8 mouse cellular contexts compared by ENCODE assay signal in the genomic region with DNA sequence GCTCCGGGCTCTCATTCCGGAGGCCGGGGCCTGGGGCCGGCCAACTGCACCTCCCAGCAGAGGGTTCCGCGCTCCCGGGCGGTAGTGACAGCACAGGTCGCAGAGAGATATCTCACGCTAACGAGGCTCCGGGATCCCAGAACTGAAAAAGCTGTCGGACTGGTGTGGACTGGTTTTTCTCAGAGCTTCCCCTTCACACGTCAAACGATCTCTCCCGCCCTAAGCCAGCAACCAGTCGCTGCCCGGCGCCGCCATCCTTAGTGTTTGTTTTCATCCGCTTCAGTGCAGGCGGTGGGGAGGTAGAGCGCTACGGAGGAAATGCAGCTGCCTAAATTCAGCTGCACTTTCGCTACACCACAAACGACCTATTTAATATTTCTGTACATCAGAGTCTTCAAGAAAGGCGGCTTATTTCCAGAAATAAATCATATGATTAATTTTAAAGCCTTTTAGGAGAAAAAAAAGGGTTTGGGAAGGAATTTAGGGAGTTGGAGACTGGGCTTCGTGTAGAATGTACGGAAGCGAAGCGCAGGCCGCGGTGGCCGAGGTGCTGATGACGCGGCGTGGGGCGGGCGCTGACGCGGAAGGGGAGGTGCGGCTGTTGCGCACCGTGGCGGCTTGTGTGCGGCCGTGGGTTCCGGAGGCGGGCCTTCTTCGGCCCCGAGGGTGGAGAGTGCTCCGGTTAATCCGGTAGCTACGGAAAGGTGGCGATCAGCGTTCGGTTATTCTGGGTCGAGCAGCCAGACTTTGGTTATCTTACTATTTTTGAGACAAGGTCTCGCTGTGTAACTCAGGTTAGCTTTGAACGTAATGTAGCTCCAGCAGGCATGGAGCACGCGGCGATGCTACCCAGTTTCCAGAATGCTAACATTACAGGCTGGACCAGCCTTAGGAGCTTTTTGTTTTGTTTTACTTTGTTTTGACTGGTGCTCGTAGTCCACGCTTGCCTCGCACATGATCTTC. TPM values are rescaled to one million over a fixed set of nuclear protein-coding genes. Genes with fewer than 3 reads are reported as not detected.
DNase-seq lines count a peak whose midpoint lies in the region; ATAC-seq lines count a peak whose summit lies in the region.

Gene Atg13 (minus strand): TSS at position 305 of the 963 bp plus-strand sequence.
Gene Harbi1 (plus strand): TSS at position 581 of the 963 bp plus-strand sequence.

- H3K36me3 ChIP-seq in heart, embryonic 14.5 days (ENCODE audit: control insufficient read depth, insufficient read depth, low read length): 0 out of 2 replicates have a peak, but pooled peaks cover 3% of the 10 kb centered on the region
- 0 out of 2 replicates have a peak, but pooled peaks cover 3% of the 10 kb centered on the region for H3K36me3 ChIP-seq in liver, embryonic 13.5 days
- no peaks in the 10 kb centered on the region for H3K36me3 ChIP-seq in stomach, embryonic 16.5 days (ENCODE audit: control insufficient read depth, insufficient read depth, low read length)

- H3K4me1 ChIP-seq in heart, embryonic 14.5 days (ENCODE audit: control insufficient read depth in 2 of 2, insufficient read depth in 2 of 2, low read length in 2 of 2): peaks cover 2 to 10% of the 10 kb centered on the region in 2 experiments
- peaks cover 28% of the 10 kb centered on the region for H3K4me1 ChIP-seq in liver, embryonic 13.5 days (replicated peaks)
- peaks cover 20% of the 10 kb centered on the region for H3K4me1 ChIP-seq in stomach, embryonic 16.5 days (ENCODE audit: control insufficient read depth, insufficient read depth, low read length)

- H3K4me3 ChIP-seq in heart, embryonic 14.5 days (ENCODE audit: control insufficient read depth in 1 of 2, insufficient read depth in 1 of 2, low read depth in 1 of 2, low read length in 2 of 2): peak within 1 kb of the TSS; percentile 93 to 100
- H3K4me3 ChIP-seq in liver, embryonic 13.5 days (replicated peaks): peak within 1 kb of the TSS; percentile 77
- H3K4me3 ChIP-seq in stomach, embryonic 16.5 days (replicated peaks; ENCODE audit: low read length): peak within 1 kb of the TSS; percentile 99

- H3K27ac ChIP-seq in heart, embryonic 14.5 days (replicated peaks in 1 of 2; ENCODE audit: control insufficient read depth in 1 of 2, insufficient read depth in 1 of 2, low read depth in 2 of 2, low read length in 2 of 2): peak within 1 kb of the TSS; percentile 74 to 84
- H3K27ac ChIP-seq in liver, embryonic 13.5 days: peak within 1 kb of the TSS; percentile 88
- H3K27ac ChIP-seq in stomach, embryonic 16.5 days (ENCODE audit: low read length): peak within 1 kb of the TSS; percentile 89

- peak; percentile 98 for ATAC-seq in erythroid progenitor cell, adult 5-6 weeks (replicated peaks; ENCODE audit: low FRiP score, poor library complexity, severe bottlenecking)
- peak; percentile 94 for ATAC-seq in heart, embryonic 14.5 days (ENCODE audit: insufficient number of reproducible peaks, insufficient read depth, low FRiP score, low read depth)
- ATAC-seq in liver, embryonic 13.5 days (ENCODE audit: low read depth): peak; percentile 98
- ATAC-seq in stomach, embryonic 16.5 days (ENCODE audit: insufficient read depth, low FRiP score): peak; percentile 98

- WGBS in heart, embryonic 14.5 days: under 1% methylated on average over 66 of the region's 66 CpGs
- under 1% methylated on average over 66 of the region's 66 CpGs for WGBS in liver, embryonic 13.5 days (ENCODE audit: insufficient replicate concordance)
- under 1% methylated on average over 66 of the region's 66 CpGs for WGBS in stomach, embryonic 16.5 days

- H3K9ac ChIP-seq in heart, embryonic 14.5 days (ENCODE audit: low read length): peak within 1 kb of the TSS; percentile 90
- H3K9ac ChIP-seq in liver, embryonic 13.5 days: peak within 1 kb of the TSS; percentile 79
- H3K9ac ChIP-seq in stomach, embryonic 16.5 days (ENCODE audit: low read length): peak within 1 kb of the TSS; percentile 87

- H3K27me3 ChIP-seq in heart, embryonic 14.5 days (ENCODE audit: control insufficient read depth, insufficient read depth, low read length): no peaks in the 10 kb centered on the region
- H3K27me3 ChIP-seq in liver, embryonic 13.5 days: no peaks in the 10 kb centered on the region
- no peaks in the 10 kb centered on the region for H3K27me3 ChIP-seq in stomach, embryonic 16.5 days (ENCODE audit: control insufficient read depth, insufficient read depth, low read length)

- DNase-seq in CD4-positive helper T cell, adult 2 months (ENCODE audit: low read depth, low spot score): peak; percentile 96
- peak; percentile 80 for DNase-seq in brain, embryonic 18.5 days (ENCODE audit: low read depth, low spot score)
- DNase-seq in kidney, postnatal 14 days: peak; percentile 94
- DNase-seq in liver, embryonic 13.5 days: peak; percentile 89
- DNase-seq in neural tube, embryonic 10.5 days (ENCODE audit: extremely low spot score, low spot score): peak; percentile 89

- peak within 1 kb of the TSS; percentile 83 for H3K4me2 ChIP-seq in heart, embryonic 14.5 days (ENCODE audit: low read length)
- peak within 1 kb of the TSS; percentile 89 for H3K4me2 ChIP-seq in liver, embryonic 13.5 days
- H3K4me2 ChIP-seq in stomach, embryonic 16.5 days (ENCODE audit: low read depth, low read length): peak within 1 kb of the TSS; percentile 83

- H3K9me3 ChIP-seq in heart, embryonic 14.5 days (ENCODE audit: control insufficient read depth, low read length): no peaks in the 10 kb centered on the region
- no peaks in the 10 kb centered on the region for H3K9me3 ChIP-seq in liver, embryonic 13.5 days (replicated peaks)
- H3K9me3 ChIP-seq in stomach, embryonic 16.5 days (replicated peaks; ENCODE audit: control insufficient read depth, low read length): no peaks in the 10 kb centered on the region

RNA-seq across cellular contexts. Expression of gene Atg13, which starts in this region (rescaled TPM):
- 21.4 and 22.0 TPM in 2 replicates for total RNA-seq in erythroid progenitor cell, adult 5-6 weeks (2015; ENCODE audit: low replicate concordance)
- 10.3 and 10.7 TPM in 2 replicates for total RNA-seq in erythroid progenitor cell, adult 5-6 weeks (2017; ENCODE audit: low replicate concordance)
- polyA plus RNA-seq in heart, embryonic 14.5 days (2014; fragmentation: Nextera tagmentation; extraction: Ambion mirVana): 28.7 and 29.0 TPM in 2 replicates
- polyA plus RNA-seq in liver, embryonic 13.5 days (2015; fragmentation: Nextera tagmentation; extraction: Ambion mirVana): 10.6 and 12.5 TPM in 2 replicates
- polyA plus RNA-seq in stomach, embryonic 16.5 days (2015; fragmentation: Nextera tagmentation; extraction: Ambion mirVana): 27.6 and 29.6 TPM in 2 replicates

RNA-seq across cellular contexts. Expression of gene Harbi1, which starts in this region (rescaled TPM):
- total RNA-seq in erythroid progenitor cell, adult 5-6 weeks (2015; ENCODE audit: low replicate concordance): 0.84 TPM in 1 of 2 replicates, not detected in the other
- 0.15 and 1.8 TPM in 2 replicates for total RNA-seq in erythroid progenitor cell, adult 5-6 weeks (2017; ENCODE audit: low replicate concordance)
- 9.9 and 12.7 TPM in 2 replicates for polyA plus RNA-seq in heart, embryonic 14.5 days (2014; fragmentation: Nextera tagmentation; extraction: Ambion mirVana)
- 8.0 and 8.5 TPM in 2 replicates for polyA plus RNA-seq in liver, embryonic 13.5 days (2015; fragmentation: Nextera tagmentation; extraction: Ambion mirVana)
- polyA plus RNA-seq in stomach, embryonic 16.5 days (2015; fragmentation: Nextera tagmentation; extraction: Ambion mirVana): 20.6 and 21.2 TPM in 2 replicates

Comparison
In these comparisons a context has a peak if more than half of its experiments do, and no peak if none do; other contexts are left out.
1. Peak in every context shown above with its lines: DNase-seq, ATAC-seq, H3K4me3 ChIP-seq and H3K27ac ChIP-seq.